Mouse (Mus musculus): Measurements from ENCODE around the gene Isca1. TPM values are rescaled to one million over a fixed set of nuclear protein-coding genes. Genes with fewer than 3 reads are reported as not detected.
"Not testable (repeated sequence)": the region's sequence is repeated elsewhere in the genome, so short reads cannot be mapped to it uniquely, and the experiment has no call there.

Isca1 gene
- polyA plus RNA-seq, 1 experiment, result 58.8 TPM

GRCm38 (mm10) chr13:59794786-59795185, 25.2 kb upstream of the Isca1 start:
- Histone ChIP-seq H3ac (ENCODE audit: control insufficient read depth, insufficient read length) (no peak overlapping the region), H3K27me3 (ENCODE audit: control insufficient read depth, insufficient read depth, insufficient read length) (no peaks in the 10 kb centered on the region), H3K79me2 (ENCODE audit: control insufficient read depth, insufficient read depth) (no peaks in the 10 kb centered on the region), H3K36me3 (ENCODE audit: control insufficient read depth, insufficient read depth) (peaks cover 59% of the 10 kb centered on the region), H3K4me3 (no peak overlapping the region), H3K4me2 (ENCODE audit: low read depth) (no peak overlapping the region)
- no peak for TF ChIP-seq MYOG (IDR thresholded peaks at IDR 0.05; ENCODE audit: control insufficient read depth in 1 of 3, insufficient read depth in 1 of 3, insufficient read length in 2 of 3, low read depth in 2 of 3)
- no peak for TF ChIP-seq USF1 (IDR thresholded peaks at IDR 0.05; ENCODE audit: low read depth)
- TF ChIP-seq MAX (IDR thresholded peaks at IDR 0.05; ENCODE audit: low read depth), result no peak
- TF ChIP-seq SRF (IDR thresholded peaks at IDR 0.05; ENCODE audit: control insufficient read depth, insufficient read length, low read depth), result no peak
- TF ChIP-seq REST (IDR thresholded peaks at IDR 0.05; ENCODE audit: insufficient read depth, insufficient read length), result no peak
- no peak for TF ChIP-seq TCF12 (IDR thresholded peaks at IDR 0.05; ENCODE audit: insufficient read depth, poor library complexity, severe bottlenecking)
- no peak for TF ChIP-seq E2F4 (IDR thresholded peaks at IDR 0.05; ENCODE audit: insufficient read depth)
- no peak for TF ChIP-seq MYOD1 (IDR thresholded peaks at IDR 0.05; ENCODE audit: control insufficient read depth in 1 of 3, insufficient read length in 2 of 3, low read depth in 2 of 3)

DNA sequence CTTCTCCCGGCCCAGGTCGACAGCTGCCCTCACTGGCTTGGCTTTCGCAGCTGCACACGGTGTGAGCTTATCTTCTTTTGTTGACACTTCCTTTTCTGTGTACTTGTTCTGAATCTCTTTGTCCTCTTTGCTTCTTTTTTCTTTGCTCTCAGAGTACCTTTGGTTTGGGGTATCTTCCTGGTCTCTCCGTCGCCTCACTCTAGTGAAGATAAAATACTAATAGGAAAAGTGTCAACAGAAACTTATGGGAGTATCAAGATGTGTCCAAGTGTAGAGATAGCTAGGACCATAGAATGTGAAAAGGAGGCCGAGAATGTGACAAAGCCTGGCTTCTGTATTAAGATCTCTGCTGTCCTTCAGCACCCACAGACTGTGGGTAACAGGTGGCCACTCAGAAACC, 12.5 kb upstream of the Isca1 start, which contains the start of gene Gm49354:
TSS of gene Gm49354 (minus strand) at position 101 of the 400 bp plus-strand sequence.
- no peaks in the 10 kb centered on the region for H3K79me2 ChIP-seq (ENCODE audit: control insufficient read depth, insufficient read depth)
- no peak within 1 kb of the TSS for H3K4me2 ChIP-seq (ENCODE audit: low read depth)
- no peak within 1 kb of the TSS for H3K4me3 ChIP-seq
- no peak within 1 kb of the TSS for H3ac ChIP-seq (ENCODE audit: control insufficient read depth, insufficient read length)
- TF ChIP-seq TCF3 (IDR thresholded peaks at IDR 0.05; ENCODE audit: insufficient read length, low read depth) (no peak), E2F4 (IDR thresholded peaks at IDR 0.05; ENCODE audit: insufficient read depth) (no peak), TCF12 (IDR thresholded peaks at IDR 0.05; ENCODE audit: insufficient read depth, poor library complexity, severe bottlenecking) (no peak), MYOG (IDR thresholded peaks at IDR 0.05; ENCODE audit: control insufficient read depth in 1 of 3, insufficient read depth in 1 of 3, insufficient read length in 2 of 3, low read depth in 2 of 3) (no peak), SRF (IDR thresholded peaks at IDR 0.05; ENCODE audit: control insufficient read depth, insufficient read length, low read depth) (no peak), MAX (IDR thresholded peaks at IDR 0.05; ENCODE audit: low read depth) (no peak)
- H3K27me3 ChIP-seq (ENCODE audit: control insufficient read depth, insufficient read depth, insufficient read length), result no peaks in the 10 kb centered on the region
- H3K36me3 ChIP-seq (ENCODE audit: control insufficient read depth, insufficient read depth), result peaks cover 62% of the 10 kb centered on the region

DNA sequence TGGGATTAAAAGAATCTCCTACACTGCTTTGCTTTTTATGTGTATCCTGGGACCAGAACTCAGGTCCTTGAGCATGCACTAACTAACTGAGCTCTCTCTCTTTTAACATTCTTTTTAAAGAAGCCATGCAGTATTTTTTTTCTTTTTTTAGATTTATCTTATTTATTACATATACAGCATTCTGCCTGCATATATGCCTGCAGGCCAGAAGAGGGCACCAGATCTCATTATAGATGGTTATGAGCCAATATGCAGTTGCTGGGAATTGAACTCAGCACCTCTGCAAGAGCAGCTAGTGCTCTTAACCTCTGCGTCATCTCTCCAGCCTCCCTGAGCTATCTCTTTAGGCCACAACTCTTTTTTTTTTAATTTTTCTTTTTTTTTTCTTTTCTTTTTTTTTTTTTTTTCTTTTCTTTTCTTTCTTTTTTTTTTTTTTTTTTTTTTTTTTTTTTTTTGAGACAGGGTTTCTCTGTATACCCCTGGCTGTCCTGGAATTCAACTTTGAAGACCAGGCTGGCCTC, 10.2 kb upstream of the Isca1 start:
- H3K27me3 ChIP-seq (ENCODE audit: control insufficient read depth, insufficient read depth, insufficient read length); H3K4me2 ChIP-seq (ENCODE audit: low read depth); H3K4me3 ChIP-seq; H3ac ChIP-seq (ENCODE audit: control insufficient read depth, insufficient read length); H3K79me2 ChIP-seq (ENCODE audit: control insufficient read depth, insufficient read depth): not testable (repeated sequence)
- H3K36me3 ChIP-seq (ENCODE audit: control insufficient read depth, insufficient read depth), result peaks cover 62% of the 10 kb centered on the region

GRCm38 (mm10) chr13:59779213-59779612, 9.6 kb upstream of the Isca1 start:
- Histone ChIP-seq H3K36me3 (ENCODE audit: control insufficient read depth, insufficient read depth) (peaks cover 60% of the 10 kb centered on the region), H3K4me3 (no peak overlapping the region), H3K79me2 (ENCODE audit: control insufficient read depth, insufficient read depth) (no peaks in the 10 kb centered on the region), H3K4me2 (ENCODE audit: low read depth) (no peak overlapping the region), H3K27me3 (ENCODE audit: control insufficient read depth, insufficient read depth, insufficient read length) (no peaks in the 10 kb centered on the region), H3ac (ENCODE audit: control insufficient read depth, insufficient read length) (no peak overlapping the region)
- TF ChIP-seq TCF12 (IDR thresholded peaks at IDR 0.05; ENCODE audit: insufficient read depth, poor library complexity, severe bottlenecking), result no peak
- no peak for TF ChIP-seq MYOD1 (IDR thresholded peaks at IDR 0.05; ENCODE audit: control insufficient read depth in 1 of 3, insufficient read length in 2 of 3, low read depth in 2 of 3)
- no peak for TF ChIP-seq TCF3 (IDR thresholded peaks at IDR 0.05; ENCODE audit: insufficient read length, low read depth)
- TF ChIP-seq MYOG (IDR thresholded peaks at IDR 0.05; ENCODE audit: control insufficient read depth in 1 of 3, insufficient read depth in 1 of 3, insufficient read length in 2 of 3, low read depth in 2 of 3), result no peak
- no peak for TF ChIP-seq MAX (IDR thresholded peaks at IDR 0.05; ENCODE audit: low read depth)
- no peak for TF ChIP-seq E2F4 (IDR thresholded peaks at IDR 0.05; ENCODE audit: insufficient read depth)
- no peak for TF ChIP-seq SRF (IDR thresholded peaks at IDR 0.05; ENCODE audit: control insufficient read depth, insufficient read length, low read depth)
- TF ChIP-seq REST (IDR thresholded peaks at IDR 0.05; ENCODE audit: insufficient read depth, insufficient read length), result no peak
- no peak for TF ChIP-seq USF1 (IDR thresholded peaks at IDR 0.05; ENCODE audit: low read depth)
- no peak for TF ChIP-seq POLR2AphosphoS2 (IDR thresholded peaks at IDR 0.05; ENCODE audit: insufficient read length, low read depth)
- no peak for TF ChIP-seq CEBPB (IDR thresholded peaks at IDR 0.05; ENCODE audit: insufficient read depth, poor library complexity, severe bottlenecking)
- TF ChIP-seq POLR2A (IDR thresholded peaks at IDR 0.05; ENCODE audit: insufficient read length, low read depth), result no peak

DNA sequence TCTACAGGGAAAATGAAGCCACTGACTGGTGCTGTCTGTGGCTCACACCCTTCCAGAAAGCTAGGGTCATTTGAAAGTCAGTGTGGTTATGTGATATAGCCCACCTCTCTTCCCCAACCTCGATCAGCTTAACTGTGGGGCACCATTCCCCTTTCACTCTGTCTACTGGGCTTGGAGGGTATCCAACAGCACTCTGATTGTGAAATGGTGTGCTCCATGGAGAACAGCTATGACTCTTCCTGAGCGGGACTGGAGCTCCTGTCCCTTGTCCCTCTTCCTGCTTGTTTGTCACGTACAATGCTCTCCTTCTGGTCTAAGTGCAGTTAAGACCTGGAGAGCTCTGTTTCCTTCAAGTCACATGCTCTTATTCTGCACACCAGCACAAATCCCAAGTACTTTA, 5.6 kb upstream of the Isca1 start:
- no peaks in the 10 kb centered on the region for H3K27me3 ChIP-seq (ENCODE audit: control insufficient read depth, insufficient read depth, insufficient read length)
- TF ChIP-seq POLR2AphosphoS2 (IDR thresholded peaks at IDR 0.05; ENCODE audit: insufficient read length, low read depth), result no peak
- TF ChIP-seq E2F4 (IDR thresholded peaks at IDR 0.05; ENCODE audit: insufficient read depth), result no peak
- no peak for TF ChIP-seq CEBPB (IDR thresholded peaks at IDR 0.05; ENCODE audit: insufficient read depth, poor library complexity, severe bottlenecking)
- no peak for TF ChIP-seq MYOD1 (IDR thresholded peaks at IDR 0.05; ENCODE audit: control insufficient read depth in 1 of 3, insufficient read length in 2 of 3, low read depth in 2 of 3)
- TF ChIP-seq TCF12 (IDR thresholded peaks at IDR 0.05; ENCODE audit: insufficient read depth, poor library complexity, severe bottlenecking), result no peak
- TF ChIP-seq USF1 (IDR thresholded peaks at IDR 0.05; ENCODE audit: low read depth), result no peak
- TF ChIP-seq SRF (IDR thresholded peaks at IDR 0.05; ENCODE audit: control insufficient read depth, insufficient read length, low read depth), result no peak
- TF ChIP-seq REST (IDR thresholded peaks at IDR 0.05; ENCODE audit: insufficient read depth, insufficient read length), result no peak
- TF ChIP-seq MYOG (IDR thresholded peaks at IDR 0.05; ENCODE audit: control insufficient read depth in 1 of 3, insufficient read depth in 1 of 3, insufficient read length in 2 of 3, low read depth in 2 of 3), result no peak
- no peak for TF ChIP-seq TCF3 (IDR thresholded peaks at IDR 0.05; ENCODE audit: insufficient read length, low read depth)
- no peak for TF ChIP-seq MAX (IDR thresholded peaks at IDR 0.05; ENCODE audit: low read depth)
- TF ChIP-seq POLR2A (IDR thresholded peaks at IDR 0.05; ENCODE audit: insufficient read length, low read depth), result no peak
- H3K4me2 ChIP-seq (ENCODE audit: low read depth), result no peak overlapping the region
- H3K4me3 ChIP-seq, result no peak overlapping the region
- no peak overlapping the region for H3ac ChIP-seq (ENCODE audit: control insufficient read depth, insufficient read length)
- H3K36me3 ChIP-seq (ENCODE audit: control insufficient read depth, insufficient read depth), result peaks cover 42% of the 10 kb centered on the region
- no peaks in the 10 kb centered on the region for H3K79me2 ChIP-seq (ENCODE audit: control insufficient read depth, insufficient read depth)
